Mouse (Mus musculus): Measurements from ENCODE around the gene Fndc10.

- TF ChIP-seq MYOG (IDR thresholded peaks at IDR 0.05; ENCODE audit: control insufficient read depth, extremely low read depth, insufficient read length) (no peak), CTCF (IDR thresholded peaks at IDR 0.05; ENCODE audit: control insufficient read depth, insufficient read depth, insufficient read length) (no peak)
Measured at GRCm38 (mm10) chr4:155651553-155652269, 42.4 kb upstream of the Fndc10 start.
